Comparison of ENCODE assay signal across 9 mouse cellular contexts in the genomic region with DNA sequence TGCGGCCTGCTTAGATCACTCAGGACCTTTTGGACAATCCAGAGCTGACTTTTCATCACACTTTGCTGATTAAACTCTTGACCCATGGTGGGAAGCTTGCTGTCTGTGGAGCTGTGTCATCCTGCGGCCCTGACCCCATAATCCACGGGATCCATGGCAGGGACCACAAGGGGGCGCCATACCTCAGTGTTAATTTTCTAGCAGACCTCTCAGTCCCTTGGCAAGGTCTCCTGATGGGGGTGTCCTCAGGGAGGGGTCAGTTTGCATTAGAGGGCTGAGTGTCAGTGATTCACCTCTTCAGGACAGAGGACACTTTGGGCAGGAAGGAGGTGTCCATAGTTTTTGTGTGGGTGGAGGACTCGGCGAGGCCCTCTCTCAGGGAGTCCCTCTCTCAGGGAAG.
DNase-seq lines count a peak whose midpoint lies in the region; ATAC-seq and TF ChIP-seq lines count a peak whose summit lies in the region.
"Had no signal": no experiment of that assay in that cellular context is flagged by ENCODE, and none has a peak within 500 bp of the region (broad histone marks: within the 10 kb centered on the region; RNA-seq: fewer than 3 reads in every experiment).

No protein-coding gene starts in this region.

- no peaks in the 10 kb centered on the region for H3K9me3 ChIP-seq in G1E (replicated peaks)
- H3K9me3 ChIP-seq: neural tube, embryonic 13.5 days had no signal

- H3K4me3 ChIP-seq in G1E (ENCODE audit: low read depth, low read length): no peak overlapping the region
- no peak overlapping the region for H3K4me3 ChIP-seq in bone marrow macrophage, adult 2 months (ENCODE audit: insufficient read depth, low read length)
- H3K4me3 ChIP-seq: neural tube, embryonic 13.5 days had no signal

- peak; percentile 73 for TF ChIP-seq CTCF in G1E (IDR thresholded peaks at IDR 0.05; ENCODE audit: low read depth, low read length)
- peak; percentile 97 for TF ChIP-seq CTCF in bone marrow macrophage, adult 2 months (IDR thresholded peaks at IDR 0.05; ENCODE audit: low read depth, low read length)

- TF ChIP-seq POLR2A in bone marrow macrophage, adult 2 months (IDR thresholded peaks at IDR 0.05; ENCODE audit: borderline replicate concordance, low read depth, low read length): no peak

- H3K27me3 ChIP-seq in G1E (ENCODE audit: insufficient read depth, low read length): peaks cover 24% of the 10 kb centered on the region
- H3K27me3 ChIP-seq: neural tube, embryonic 13.5 days had no signal

- H3K36me3 ChIP-seq in G1E (replicated peaks): no peaks in the 10 kb centered on the region
- H3K36me3 ChIP-seq: neural tube, embryonic 13.5 days had no signal

- no peaks in the 10 kb centered on the region for H3K4me1 ChIP-seq in G1E (ENCODE audit: insufficient read depth, low read depth, low read length)
- H3K4me1 ChIP-seq in bone marrow macrophage, adult 2 months (ENCODE audit: control insufficient read depth, insufficient read depth, low read length): no peaks in the 10 kb centered on the region
- H3K4me1 ChIP-seq: neural tube, embryonic 13.5 days had no signal

- H3K27ac ChIP-seq in bone marrow macrophage, adult 2 months (ENCODE audit: insufficient read depth, low read depth, low read length): no peak overlapping the region
- H3K27ac ChIP-seq: neural tube, embryonic 13.5 days had no signal

- ATAC-seq in G1E (ENCODE audit: extremely low read depth, insufficient number of reproducible peaks, low FRiP score, poor library complexity, severe bottlenecking): no peak

- peak; percentile 44 to 60 for DNase-seq in layer of hippocampus, postnatal 10 days (ENCODE audit: low spot score in 2 of 2)
- no peak for DNase-seq in layer of hippocampus, adult 11-12 months (ENCODE audit: low spot score)
- DNase-seq in G1E (ENCODE audit: low spot score): peak; percentile 71
- peak; percentile 84 for DNase-seq in gastrocnemius, postnatal 10 days
- peak; percentile 77 for DNase-seq in lung, postnatal 10 days
- DNase-seq in thymus, postnatal 10 days (ENCODE audit: low spot score in 2 of 2): peak; percentile 8 to 54
- DNase-seq in left cerebral cortex, adult 8-10 months (ENCODE audit: low spot score in 2 of 2): no peak

Comparison
In these comparisons a context has a peak if more than half of its experiments do, and no peak if none do; other contexts are left out.
1. DNase-seq: peak in layer of hippocampus, postnatal 10 days (2 of 2), G1E (single experiment), gastrocnemius, postnatal 10 days (single experiment), lung, postnatal 10 days (single experiment) and thymus, postnatal 10 days (2 of 2); none in layer of hippocampus, adult 11-12 months (single experiment) and left cerebral cortex, adult 8-10 months (0 of 2).